Mouse (Mus musculus) spleen, adult 2 months (tissue): ENCODE results near the gene 1700102P08Rik.

Experiments used
- CTCF ChIP-seq: fragments of 200-500 bp; IDR thresholded peaks from 2 replicates; pipeline ENCODE4 v1.5.1; 2011; ENCODE audit warnings: mild to moderate bottlenecking, inconsistent platforms; ENCODE audit not compliant: insufficient read depth, insufficient read length, insufficient replicate concordance; ENCODE audit errors: extremely low read depth
- POLR2A ChIP-seq: fragments of 200-500 bp; IDR thresholded peaks from 2 replicates; pipeline ENCODE4 v1.6.1; 2011; ENCODE audit warnings: low read depth, low read length, inconsistent platforms

- no peak for TF ChIP-seq CTCF
- TF ChIP-seq POLR2A: no peak
Measured at GRCm38 (mm10) chr9:108451519-108452160, 59.0 kb downstream of the 1700102P08Rik start.
